Mouse (Mus musculus) erythroblast, embryonic 14.5 days (primary cell): ENCODE data around the gene Tnfaip3.

Experiments
- GATA1 ChIP-seq: IDR thresholded peaks from 2 replicates; pipeline ENCODE4 v1.6.1; 2012; ENCODE audit warnings: low read length, inconsistent platforms, mixed read lengths
- TAL1 ChIP-seq: IDR thresholded peaks from 3 replicates; pipeline ENCODE4 v1.6.1; 2012; ENCODE audit warnings: low read length, inconsistent platforms, mixed read lengths

DNA sequence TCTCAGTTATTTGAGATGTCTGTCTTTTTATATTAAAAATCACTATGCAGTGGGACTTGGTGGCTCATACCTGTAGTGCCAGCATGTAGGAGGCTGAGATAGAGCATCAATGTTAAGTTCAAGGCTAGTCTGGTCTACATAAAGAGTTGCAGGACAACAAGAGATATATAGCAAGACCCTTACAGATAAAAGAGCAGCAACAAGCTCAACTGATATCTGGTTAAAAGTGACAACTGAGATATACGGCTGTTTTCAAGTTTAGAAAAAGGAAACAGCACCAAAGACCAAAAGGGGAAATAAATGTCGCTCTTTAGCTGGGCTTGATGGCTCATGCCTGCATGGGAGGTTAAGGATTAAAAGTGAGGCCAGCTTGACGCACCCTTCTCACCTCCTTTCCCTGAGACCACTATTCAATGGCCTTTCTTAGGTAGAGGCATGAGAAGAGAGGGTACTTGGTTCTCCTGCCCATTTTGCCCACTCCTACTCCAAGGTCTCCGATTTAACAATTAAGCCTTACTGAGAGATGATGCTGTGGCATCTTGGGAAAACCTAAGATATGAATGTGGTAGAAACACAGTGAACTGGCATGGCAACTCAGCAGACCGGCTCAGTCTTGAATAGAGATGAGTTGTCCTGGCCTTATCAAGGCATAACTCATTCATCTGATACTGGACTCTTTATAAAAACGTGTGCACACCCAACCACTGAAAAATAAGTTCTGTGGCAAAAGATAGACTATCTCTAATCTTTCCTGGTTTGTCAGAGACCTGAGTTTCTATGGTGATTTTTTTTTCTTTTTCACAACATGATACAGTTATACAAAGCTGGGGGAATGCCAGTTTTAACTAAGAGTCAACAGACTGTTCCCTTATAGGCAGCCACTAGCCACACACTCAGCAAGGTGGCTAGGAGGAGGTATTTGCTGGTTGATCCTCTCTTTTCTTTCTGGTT is 49.5 kb upstream of the Tnfaip3 start:
- no peak for TF ChIP-seq GATA1
- TF ChIP-seq TAL1, result no peak
